Mouse (Mus musculus) layer of hippocampus, adult 8-10 months (tissue): ENCODE measurements around the gene Clec4f. TPM values are rescaled to one million over a fixed set of nuclear protein-coding genes. Genes with fewer than 3 reads are reported as not detected.
"Not testable (repeated sequence)": the region's sequence is repeated elsewhere in the genome, so short reads cannot be mapped to it uniquely, and the experiment has no call there.

ENCODE experiments used
- DNase-seq, 2 experiments: peaks; one replicate each; pipeline ENCODE4 v3.0.0; 2022; ENCODE audit warnings: low spot score in 2 of 2
- total RNA-seq, 4 experiments: library from RNA; stranded (reverse); gene quantifications; 2 replicates each; pipeline ENCODE4 v1.2.4; 2022

The Clec4f gene
- total RNA-seq: not detected

GRCm38 (mm10) chr6:83656087-83656486 lies at the start of gene Clec4f:
Gene Clec4f (minus strand): TSS chr6:83656187.
- no peak for DNase-seq

GRCm38 (mm10) chr6:83704701-83705100 lies 48.7 kb upstream of the Clec4f start:
- no peak for DNase-seq

- no peak for DNase-seq
Observed at GRCm38 (mm10) chr6:83704294-83704693, 48.3 kb upstream of the Clec4f start.

- DNase-seq: no peak
Observed at GRCm38 (mm10) chr6:83703722-83704078, 47.7 kb upstream of the Clec4f start.

- no peak for DNase-seq
Observed at GRCm38 (mm10) chr6:83703000-83703721, 47.2 kb upstream of the Clec4f start.

- DNase-seq: no peak
Observed at GRCm38 (mm10) chr6:83702146-83702999, 46.4 kb upstream of the Clec4f start.

- DNase-seq: no peak
Observed at GRCm38 (mm10) chr6:83701001-83701400, 45.0 kb upstream of the Clec4f start.

GRCm38 (mm10) chr6:83699971-83700370 lies 44.0 kb upstream of the Clec4f start:
- DNase-seq: no peak

- no peak for DNase-seq
Observed at GRCm38 (mm10) chr6:83697932-83698331, 41.9 kb upstream of the Clec4f start.

GRCm38 (mm10) chr6:83696684-83697083 lies 40.7 kb upstream of the Clec4f start:
- DNase-seq: no peak

GRCm38 (mm10) chr6:83695731-83696130 lies 39.7 kb upstream of the Clec4f start:
- DNase-seq: no peak

GRCm38 (mm10) chr6:83693835-83694234 lies 37.8 kb upstream of the Clec4f start:
- DNase-seq: no peak

GRCm38 (mm10) chr6:83692962-83693361 lies 37.0 kb upstream of the Clec4f start:
- no peak for DNase-seq

- no peak for DNase-seq
Observed at GRCm38 (mm10) chr6:83690936-83691335, 34.9 kb upstream of the Clec4f start.

- DNase-seq: peak in 1 of 2 experiments; percentile 22
Observed at GRCm38 (mm10) chr6:83690277-83690676, 34.3 kb upstream of the Clec4f start.

GRCm38 (mm10) chr6:83689374-83689773 lies 33.4 kb upstream of the Clec4f start:
- no peak for DNase-seq

- DNase-seq: no peak
Observed at GRCm38 (mm10) chr6:83677757-83678156, 21.8 kb upstream of the Clec4f start, which contains the start of gene Cd207. Gene Cd207 (minus strand): TSS chr6:83677857.

- peak; percentile 47 to 81 for DNase-seq
Observed at GRCm38 (mm10) chr6:83673395-83673794, 17.4 kb upstream of the Clec4f start.

- DNase-seq: peak in 1 of 2 experiments; percentile 15
Observed at GRCm38 (mm10) chr6:83665009-83665408, 9.0 kb upstream of the Clec4f start.

- no peak for DNase-seq
Observed at GRCm38 (mm10) chr6:83660821-83661220, 4.8 kb upstream of the Clec4f start.

- DNase-seq: no peak
Observed at GRCm38 (mm10) chr6:83646715-83647114, 9.3 kb downstream of the Clec4f start.

GRCm38 (mm10) chr6:83635329-83635728 lies 20.7 kb downstream of the Clec4f start:
- no peak for DNase-seq

GRCm38 (mm10) chr6:83634631-83635030 lies 21.4 kb downstream of the Clec4f start:
- DNase-seq: not testable (repeated sequence)
